Mouse (Mus musculus) midbrain, embryonic 14.5 days (tissue): Measurements from ENCODE around the gene Syn2. TPM values are rescaled to one million over a fixed set of nuclear protein-coding genes. Genes with fewer than 3 reads are reported as not detected.

Experiments
- ATAC-seq: fragments of 200-750 bp; cut with Nextera tagmentation; 2 replicates; pipeline ENCODE4 v1.8.0; 2017; ENCODE audit warnings: moderate number of reproducible peaks, moderate library complexity; ENCODE audit not compliant: low FRiP score, low TSS enrichment
- DNase-seq: peaks from one replicate; pipeline ENCODE4 v3.0.0-alpha.2; 2015
- H3K27ac ChIP-seq: fragments of 300-500 bp; sonication (generic); replicated peaks from 2 replicates; pipeline ENCODE4 v1.5.1; 2014; ENCODE audit warnings: mild to moderate bottlenecking, low read depth, low read length, moderate library complexity
- H3K27me3 ChIP-seq: fragments of 300-500 bp; sonication (generic); 2 replicates; pipeline ENCODE4 v1.6.1; 2014; ENCODE audit warnings: low read length, control low read depth, mixed read lengths; ENCODE audit not compliant: control insufficient read depth, insufficient read depth
- H3K36me3 ChIP-seq: fragments of 300-500 bp; sonication (generic); 2 replicates; pipeline ENCODE4 v1.6.1; 2014; ENCODE audit warnings: low read length, control low read depth; ENCODE audit not compliant: control insufficient read depth, insufficient read depth
- H3K4me1 ChIP-seq: fragments of 300-500 bp; sonication (generic); 2 replicates; pipeline ENCODE4 v1.6.1; 2014; ENCODE audit warnings: mild to moderate bottlenecking, antibody characterized with exemption, low read length, control low read depth; ENCODE audit not compliant: control insufficient read depth, insufficient read depth
- H3K4me2 ChIP-seq: fragments of 300-500 bp; sonication (generic); 2 replicates; pipeline ENCODE4 v1.6.1; 2014; ENCODE audit warnings: mild to moderate bottlenecking, low read length, moderate library complexity
- H3K4me3 ChIP-seq: fragments of 300-500 bp; sonication (generic); replicated peaks from 2 replicates; pipeline ENCODE4 v1.5.1; 2014; ENCODE audit warnings: low read depth, low read length
- H3K9ac ChIP-seq: fragments of 300-500 bp; sonication (generic); replicated peaks from 2 replicates; pipeline ENCODE4 v1.6.1; 2014; ENCODE audit warnings: mild to moderate bottlenecking, low read length, moderate library complexity
- H3K9me3 ChIP-seq: fragments of 300-500 bp; sonication (generic); 2 replicates; pipeline ENCODE4 v1.6.1; 2016; ENCODE audit warnings: low read length, control low read depth, mixed read lengths; ENCODE audit not compliant: control insufficient read depth
- WGBS: fragments of 180-500 bp; shearing (Covaris S2); extraction: QIAGEN DNeasy Blood & Tissue Kit; methylation state at CpG from one replicate; pipeline ENCODE4 v1.1.7; 2014; 5-methylcytosine and 5-hydroxymethylcytosine counted together
- polyA plus RNA-seq: library from polyadenylated mRNA; unstranded; fragments of >200 nt; fragmentation: Nextera tagmentation; extraction: Ambion mirVana; gene quantifications from 2 replicates; pipeline ENCODE4 v1.2.1, GENCODE M21; 2014

Gene Syn2
- 39.9 and 44.2 TPM in 2 replicates for polyA plus RNA-seq

GRCm38 (mm10) chr6:115134501-115135331 lies at the start of gene Syn2:
Gene Syn2, plus strand, starts transcription at chr6:115134902.
- WGBS, result under 1% methylated on average over 73 of the region's 75 CpGs
- ATAC-seq, result peak; percentile 97

DNA sequence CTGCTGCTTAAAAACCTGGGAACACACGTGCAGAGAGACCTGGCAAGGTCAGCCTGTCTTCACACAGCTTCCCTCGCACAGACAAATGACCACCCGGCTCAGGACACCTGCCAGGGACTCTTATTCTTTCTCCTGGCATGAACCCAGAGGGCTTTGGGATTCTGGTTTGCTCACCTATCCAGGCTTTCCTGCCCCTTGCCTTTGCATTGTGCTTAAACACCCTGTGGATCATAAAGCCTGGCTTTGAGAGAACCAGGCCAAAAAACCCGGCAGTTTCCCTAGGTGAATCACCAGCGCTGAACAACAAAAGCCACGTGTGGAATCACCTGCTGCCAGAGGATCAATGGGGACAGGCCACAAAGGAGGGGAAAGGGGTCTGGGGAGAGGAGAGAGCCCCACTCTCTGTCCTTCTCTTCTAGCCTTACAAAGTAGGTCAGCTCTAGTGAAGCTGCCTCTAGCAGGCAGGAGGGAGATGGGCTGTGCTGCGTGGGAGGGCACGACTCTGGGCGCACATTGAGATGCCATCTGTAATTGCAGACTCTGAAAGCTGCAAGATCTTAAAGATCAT lies 49.3 kb upstream of the Syn2 start:
- ATAC-seq (no peak), DNase-seq (no peak)
- H3K36me3 ChIP-seq, result no peaks in the 10 kb centered on the region
- H3K9ac ChIP-seq, result no peak overlapping the region
- WGBS, result 59% methylated on average over 9 of the region's 9 CpGs
- H3K27ac ChIP-seq, result no peak overlapping the region
- H3K9me3 ChIP-seq, result no peaks in the 10 kb centered on the region
- H3K27me3 ChIP-seq, result no peaks in the 10 kb centered on the region
- no peak overlapping the region for H3K4me3 ChIP-seq
- H3K4me2 ChIP-seq, result no peak overlapping the region
- no peaks in the 10 kb centered on the region for H3K4me1 ChIP-seq

More at GRCm38 (mm10) chr6:115134501-115135331, at the start of gene Syn2:
- Histone ChIP-seq H3K9ac (peak within 1 kb of the TSS; percentile 72), H3K27me3 (no peaks in the 10 kb centered on the region), H3K27ac (peak within 1 kb of the TSS; percentile 63), H3K4me3 (peak within 1 kb of the TSS; percentile 70), H3K36me3 (no peaks in the 10 kb centered on the region), H3K4me1 (peaks cover 8% of the 10 kb centered on the region; the same call in 1 of the 2 replicates), H3K4me2 (peak within 1 kb of the TSS; percentile 70), H3K9me3 (no peaks in the 10 kb centered on the region)
- DNase-seq, result peak; percentile 94

DNA sequence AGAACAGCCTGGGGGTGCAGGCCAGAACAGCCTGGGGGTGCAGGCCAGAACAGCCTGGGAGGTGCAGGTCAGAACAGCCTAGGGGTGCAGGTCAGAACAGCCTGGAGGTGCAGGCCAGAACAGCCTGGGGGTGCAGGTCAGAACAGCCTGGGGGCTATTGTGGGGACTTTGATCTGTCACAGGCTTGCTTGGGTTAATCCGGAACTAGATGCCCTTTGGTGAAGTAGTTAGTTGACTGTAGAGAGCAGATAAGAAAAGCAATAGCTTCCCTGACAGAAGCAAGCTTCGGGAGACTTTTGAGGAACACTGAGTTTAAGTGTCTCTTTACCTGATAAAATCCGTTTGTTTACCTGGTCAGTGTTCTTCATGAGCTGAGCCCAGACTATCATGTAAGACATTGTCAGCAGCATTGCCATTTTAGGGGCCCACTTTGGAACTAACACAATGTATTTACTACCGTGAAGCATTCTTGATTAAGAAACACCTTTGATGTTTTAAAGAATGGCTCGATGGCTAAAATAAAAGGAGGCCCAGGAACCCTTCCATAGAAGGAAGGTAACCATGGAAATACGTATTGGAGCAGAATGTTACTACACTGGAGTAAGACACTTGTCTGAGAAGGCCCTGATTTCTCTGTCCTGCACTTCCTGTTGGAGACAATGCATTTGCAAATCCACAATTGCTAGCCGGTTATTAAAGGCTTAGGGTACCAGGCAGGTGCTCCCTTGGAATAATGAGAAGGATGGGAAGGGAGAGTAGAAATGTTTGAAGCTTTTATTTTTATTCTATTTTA lies 46.2 kb upstream of the Syn2 start:
- H3K36me3 ChIP-seq, result no peaks in the 10 kb centered on the region
- no peak for ATAC-seq
- no peak overlapping the region for H3K4me2 ChIP-seq
- no peak overlapping the region for H3K27ac ChIP-seq
- DNase-seq, result no peak
- H3K4me1 ChIP-seq, result no peaks in the 10 kb centered on the region
- no peak overlapping the region for H3K9ac ChIP-seq
- 40% methylated on average over 7 of the region's 7 CpGs for WGBS
- no peaks in the 10 kb centered on the region for H3K27me3 ChIP-seq
- no peak overlapping the region for H3K4me3 ChIP-seq
- no peaks in the 10 kb centered on the region for H3K9me3 ChIP-seq

DNA sequence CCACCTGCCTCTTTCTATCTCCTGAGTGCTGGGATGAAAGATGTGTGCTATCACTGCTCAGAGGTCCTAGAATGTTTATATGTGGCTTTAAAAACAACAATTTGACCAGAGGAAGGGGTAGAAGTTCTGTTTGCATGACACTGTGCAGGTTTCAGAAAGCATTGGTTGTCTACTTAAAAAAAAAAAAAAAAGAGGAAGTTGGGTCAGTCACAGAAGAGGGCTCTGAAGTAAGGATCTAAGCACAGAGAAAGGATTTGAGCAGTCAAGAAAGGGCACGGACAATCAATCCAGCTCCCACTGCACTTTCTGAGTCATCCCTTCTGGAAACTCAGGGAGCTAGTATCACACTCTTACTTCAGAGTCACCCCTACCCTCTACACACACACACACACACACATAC lies 43.0 kb upstream of the Syn2 start:
- no peak for DNase-seq
- 96% methylated on average over 1 of the region's 1 CpGs for WGBS
- ATAC-seq, result no peak
- no peaks in the 10 kb centered on the region for H3K4me1 ChIP-seq
- no peak overlapping the region for H3K4me2 ChIP-seq
- no peaks in the 10 kb centered on the region for H3K27me3 ChIP-seq
- H3K36me3 ChIP-seq, result no peaks in the 10 kb centered on the region
- no peaks in the 10 kb centered on the region for H3K9me3 ChIP-seq
- H3K9ac ChIP-seq, result no peak overlapping the region
- no peak overlapping the region for H3K27ac ChIP-seq
- no peak overlapping the region for H3K4me3 ChIP-seq

DNA sequence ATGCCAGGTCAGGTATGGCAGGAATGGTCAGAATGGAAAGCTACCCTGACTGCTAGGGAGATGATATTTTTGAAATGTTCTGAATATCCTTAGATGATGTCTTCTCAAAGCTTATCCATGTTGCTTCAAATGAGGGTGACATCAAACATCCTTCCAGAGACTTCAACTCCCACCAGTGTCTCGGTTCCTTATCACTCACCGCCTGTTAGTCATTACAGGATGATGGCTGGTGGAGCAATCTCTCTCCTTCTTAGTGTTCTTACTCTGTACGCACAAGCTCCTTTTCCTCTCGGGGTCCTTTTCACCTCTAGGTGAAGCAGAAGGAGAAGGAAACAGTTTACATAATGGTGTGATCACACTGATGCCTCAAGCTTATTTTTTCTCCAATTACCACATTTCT lies 32.2 kb upstream of the Syn2 start:
- WGBS, result 89% methylated on average over 4 of the region's 4 CpGs
- DNase-seq (no peak), ATAC-seq (no peak)
- no peak overlapping the region for H3K27ac ChIP-seq
- H3K4me3 ChIP-seq, result no peak overlapping the region
- H3K4me2 ChIP-seq, result no peak overlapping the region
- H3K27me3 ChIP-seq, result no peaks in the 10 kb centered on the region
- H3K36me3 ChIP-seq, result no peaks in the 10 kb centered on the region
- no peak overlapping the region for H3K9ac ChIP-seq
- no peaks in the 10 kb centered on the region for H3K4me1 ChIP-seq
- no peaks in the 10 kb centered on the region for H3K9me3 ChIP-seq

GRCm38 (mm10) chr6:115111426-115111825 lies 23.3 kb upstream of the Syn2 start:
- H3K9me3 ChIP-seq, result no peaks in the 10 kb centered on the region
- H3K27me3 ChIP-seq, result no peaks in the 10 kb centered on the region
- 82% methylated on average over 1 of the region's 1 CpGs for WGBS

GRCm38 (mm10) chr6:115122181-115122580 lies 12.5 kb upstream of the Syn2 start:
- ATAC-seq (no peak), DNase-seq (no peak)
- H3K27me3 ChIP-seq, result no peaks in the 10 kb centered on the region
- H3K4me3 ChIP-seq, result no peak overlapping the region
- H3K36me3 ChIP-seq, result no peaks in the 10 kb centered on the region
- H3K27ac ChIP-seq, result peak overlapping the region; percentile 50
- H3K4me1 ChIP-seq, result peaks cover 39% of the 10 kb centered on the region
- no peak overlapping the region for H3K4me2 ChIP-seq
- H3K9me3 ChIP-seq, result no peaks in the 10 kb centered on the region
- WGBS, result 85% methylated on average over 4 of the region's 4 CpGs
- H3K9ac ChIP-seq, result no peak overlapping the region

More at GRCm38 (mm10) chr6:115111426-115111825, 23.3 kb upstream of the Syn2 start:
- Histone ChIP-seq H3K9ac (no peak overlapping the region), H3K4me3 (no peak overlapping the region), H3K27ac (no peak overlapping the region), H3K4me1 (no peaks in the 10 kb centered on the region), H3K36me3 (no peaks in the 10 kb centered on the region), H3K4me2 (no peak overlapping the region)
- DNase-seq (no peak), ATAC-seq (no peak)

DNA sequence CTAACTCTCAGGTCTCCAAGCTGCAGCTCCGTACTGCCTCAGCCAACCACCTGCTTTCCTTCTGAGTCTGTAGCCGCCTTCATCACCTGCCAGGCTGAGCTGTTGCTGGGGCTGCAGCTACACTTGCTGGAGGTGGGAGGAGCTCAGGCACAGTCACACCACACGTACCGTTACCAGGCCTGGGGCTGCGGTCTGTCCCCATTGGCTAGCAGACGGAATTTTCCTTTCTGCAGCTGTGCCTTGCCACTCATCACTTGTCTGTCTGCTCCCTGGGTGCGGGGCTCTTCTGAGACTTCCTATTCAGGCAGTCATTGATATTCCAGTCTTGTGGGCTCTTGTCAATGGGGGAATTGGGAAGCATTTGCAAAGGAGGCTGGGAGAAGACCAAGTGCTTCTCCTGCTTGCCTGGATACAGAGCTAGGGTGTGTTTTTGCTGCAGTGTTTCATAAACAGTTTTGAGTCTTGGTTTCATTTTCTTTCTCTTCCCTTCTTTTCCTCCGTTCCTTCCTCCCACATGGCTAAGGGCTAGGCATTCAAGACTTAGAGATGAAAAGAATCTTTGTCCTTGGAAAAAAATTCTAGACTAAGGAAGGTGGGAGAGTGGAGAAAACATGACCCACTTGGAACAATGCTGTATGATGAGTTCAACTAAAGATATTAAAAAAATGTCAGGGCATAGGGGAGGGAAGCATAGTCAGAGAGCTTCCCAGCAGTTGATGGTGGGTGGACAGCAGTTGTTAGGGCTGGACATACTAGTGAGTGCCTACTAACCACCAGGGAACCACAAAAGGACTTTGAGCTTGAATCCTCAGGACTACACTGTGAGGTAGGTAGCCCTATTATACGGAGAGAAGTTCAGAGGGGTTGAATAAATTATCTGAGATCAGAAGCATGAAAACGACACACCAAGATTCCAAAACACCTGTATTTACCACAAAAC lies 11.2 kb upstream of the Syn2 start:
- no peaks in the 10 kb centered on the region for H3K9me3 ChIP-seq
- 11% methylated on average over 10 of the region's 10 CpGs for WGBS
- peaks cover 47% of the 10 kb centered on the region for H3K4me1 ChIP-seq

More for the DNA sequence above, 11.2 kb upstream of the Syn2 start:
- Histone ChIP-seq H3K4me3 (no peak overlapping the region), H3K9ac (no peak overlapping the region), H3K4me2 (0 out of 2 replicates have a peak overlapping the region, but pooled peaks have one; percentile 11), H3K27ac (peak overlapping the region; percentile 50), H3K36me3 (no peaks in the 10 kb centered on the region), H3K27me3 (no peaks in the 10 kb centered on the region)
- ATAC-seq, result peak; percentile 87
- DNase-seq, result peak; percentile 81
